Mouse (Mus musculus) kidney, embryonic 16.5 days (tissue): ENCODE measurements around the gene Mtnr1b. TPM values are rescaled to one million over a fixed set of nuclear protein-coding genes. Genes with fewer than 3 reads are reported as not detected.
"Not testable (repeated sequence)": the region's sequence is repeated elsewhere in the genome, so short reads cannot be mapped to it uniquely, and the experiment has no call there.

Experiments
- ATAC-seq: fragments of 200-750 bp; cut with Nextera tagmentation; 2 replicates; pipeline ENCODE4 v1.8.0; 2017; ENCODE audit warnings: moderate TSS enrichment; ENCODE audit not compliant: low FRiP score, low TSS enrichment
- H3K27ac ChIP-seq: fragments of 300-500 bp; sonication (generic); 2 replicates; pipeline ENCODE4 v1.5.1; 2014; ENCODE audit warnings: low read length
- H3K27me3 ChIP-seq: fragments of 300-500 bp; sonication (generic); 2 replicates; pipeline ENCODE4 v1.6.1; 2014; ENCODE audit warnings: low read length, control low read depth, mixed read lengths; ENCODE audit not compliant: insufficient read depth
- H3K36me3 ChIP-seq: fragments of 300-500 bp; sonication (generic); 2 replicates; pipeline ENCODE4 v1.6.1; 2014; ENCODE audit warnings: low read length, control low read depth, mixed read lengths; ENCODE audit not compliant: insufficient read depth
- H3K4me1 ChIP-seq: fragments of 300-500 bp; sonication (generic); 2 replicates; pipeline ENCODE4 v1.6.1; 2014; ENCODE audit warnings: low read length, control low read depth, mixed read lengths; ENCODE audit not compliant: insufficient read depth
- H3K4me2 ChIP-seq: fragments of 300-500 bp; sonication (generic); replicated peaks from 2 replicates; pipeline ENCODE4 v1.6.1; 2014; ENCODE audit warnings: low read depth, low read length
- H3K4me3 ChIP-seq: fragments of 300-500 bp; sonication (generic); 2 replicates; pipeline ENCODE4 v1.5.1; 2014; ENCODE audit warnings: mild to moderate bottlenecking, low read length
- H3K9ac ChIP-seq: fragments of 300-500 bp; sonication (generic); replicated peaks from 2 replicates; pipeline ENCODE4 v1.6.1; 2014; ENCODE audit warnings: low read length
- H3K9me3 ChIP-seq: fragments of 300-500 bp; sonication (generic); 2 replicates; pipeline ENCODE4 v1.6.1; 2016; ENCODE audit warnings: low read length, control low read depth
- WGBS: fragments of 180-500 bp; shearing (Covaris S2); extraction: QIAGEN DNeasy Blood & Tissue Kit; methylation state at CpG from one replicate; pipeline ENCODE4 v1.1.7; 2014; 5-methylcytosine and 5-hydroxymethylcytosine counted together
- polyA plus RNA-seq: library from polyadenylated mRNA; unstranded; fragments of >200 nt; fragmentation: Nextera tagmentation; extraction: Ambion mirVana; gene quantifications from 2 replicates; pipeline ENCODE4 v1.2.1, GENCODE M21; 2015

Mtnr1b gene
- polyA plus RNA-seq, 1 experiment from 2014 or later: not detected

- Histone ChIP-seq H3K36me3 (no peaks in the 10 kb centered on the region), H3K27me3 (no peaks in the 10 kb centered on the region), H3K27ac (no peak overlapping the region), H3K9me3 (no peaks in the 10 kb centered on the region; the same call in 1 of the 2 replicates), H3K4me3 (no peak overlapping the region), H3K4me1 (no peaks in the 10 kb centered on the region), H3K9ac (no peak overlapping the region), H3K4me2 (no peak overlapping the region)
- no peak for ATAC-seq
Measured at GRCm38 (mm10) chr9:15880754-15881153, 6.4 kb upstream of the Mtnr1b start.

DNA sequence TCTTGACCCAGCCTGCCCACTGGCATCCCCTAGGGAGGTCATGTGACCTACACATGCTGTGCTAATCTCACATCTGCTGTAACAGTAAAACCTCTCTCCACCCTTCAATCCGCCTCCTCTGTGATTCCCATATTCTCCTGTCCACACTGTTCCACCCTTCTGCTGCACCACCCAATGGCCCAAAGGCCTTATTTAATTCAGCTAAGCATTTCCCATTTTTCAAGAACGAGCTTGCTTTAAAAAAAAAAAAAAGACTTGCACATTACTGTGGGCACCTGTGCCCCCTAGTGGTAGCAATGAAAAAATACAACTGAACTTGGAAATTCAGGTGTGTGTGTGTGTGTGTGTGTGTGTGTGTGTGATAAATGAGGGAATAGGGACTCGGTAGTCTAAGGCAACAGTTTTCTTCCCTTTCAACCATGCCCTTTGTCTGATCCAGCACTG, 5.8 kb upstream of the Mtnr1b start:
- Histone ChIP-seq H3K27ac (no peak overlapping the region), H3K9me3 (no peaks in the 10 kb centered on the region; the same call in 1 of the 2 replicates), H3K4me2 (no peak overlapping the region), H3K4me3 (no peak overlapping the region), H3K27me3 (no peaks in the 10 kb centered on the region), H3K4me1 (no peaks in the 10 kb centered on the region), H3K36me3 (no peaks in the 10 kb centered on the region), H3K9ac (no peak overlapping the region)
- peak; percentile 71; the same call in 1 of the 2 replicates for ATAC-seq
- 26% methylated on average over 3 of the region's 3 CpGs for WGBS

DNA sequence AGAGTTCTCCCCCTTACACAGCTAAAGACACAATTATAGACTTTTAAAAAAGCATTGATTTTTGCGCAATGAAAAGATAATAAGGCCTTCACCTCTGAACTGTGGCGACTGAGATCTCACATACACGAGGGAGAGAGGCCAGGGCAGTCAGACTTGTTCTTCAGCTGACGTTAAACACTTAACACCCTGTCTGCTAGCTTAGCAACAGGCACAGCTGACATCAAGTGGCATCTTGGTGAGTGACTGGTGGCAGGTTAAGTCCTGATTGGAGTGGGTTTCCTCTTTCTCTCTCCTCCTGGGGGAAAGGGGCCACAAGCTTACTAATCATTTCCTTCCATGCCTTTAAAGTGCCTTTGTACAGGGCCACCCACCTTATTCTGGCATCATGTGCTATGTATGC, 4.3 kb downstream of the Mtnr1b start:
- H3K4me1 ChIP-seq: no peaks in the 10 kb centered on the region
- no peak overlapping the region for H3K4me3 ChIP-seq
- H3K27ac ChIP-seq: no peak overlapping the region
- H3K9me3 ChIP-seq: no peaks in the 10 kb centered on the region
- H3K4me2 ChIP-seq: no peak overlapping the region
- no peaks in the 10 kb centered on the region for H3K36me3 ChIP-seq
- ATAC-seq: no peak
- WGBS: 57% methylated on average over 4 of the region's 4 CpGs
- H3K27me3 ChIP-seq: no peaks in the 10 kb centered on the region
- no peak overlapping the region for H3K9ac ChIP-seq

GRCm38 (mm10) chr9:15869456-15869855, 4.9 kb downstream of the Mtnr1b start:
- WGBS: 71% methylated on average over 4 of the region's 4 CpGs
- H3K4me2 ChIP-seq: no peak overlapping the region
- H3K9ac ChIP-seq: no peak overlapping the region
- H3K4me3 ChIP-seq: no peak overlapping the region
- no peaks in the 10 kb centered on the region for H3K36me3 ChIP-seq
- no peaks in the 10 kb centered on the region for H3K4me1 ChIP-seq
- no peaks in the 10 kb centered on the region for H3K9me3 ChIP-seq
- ATAC-seq: no peak
- no peaks in the 10 kb centered on the region for H3K27me3 ChIP-seq
- no peak overlapping the region for H3K27ac ChIP-seq

DNA sequence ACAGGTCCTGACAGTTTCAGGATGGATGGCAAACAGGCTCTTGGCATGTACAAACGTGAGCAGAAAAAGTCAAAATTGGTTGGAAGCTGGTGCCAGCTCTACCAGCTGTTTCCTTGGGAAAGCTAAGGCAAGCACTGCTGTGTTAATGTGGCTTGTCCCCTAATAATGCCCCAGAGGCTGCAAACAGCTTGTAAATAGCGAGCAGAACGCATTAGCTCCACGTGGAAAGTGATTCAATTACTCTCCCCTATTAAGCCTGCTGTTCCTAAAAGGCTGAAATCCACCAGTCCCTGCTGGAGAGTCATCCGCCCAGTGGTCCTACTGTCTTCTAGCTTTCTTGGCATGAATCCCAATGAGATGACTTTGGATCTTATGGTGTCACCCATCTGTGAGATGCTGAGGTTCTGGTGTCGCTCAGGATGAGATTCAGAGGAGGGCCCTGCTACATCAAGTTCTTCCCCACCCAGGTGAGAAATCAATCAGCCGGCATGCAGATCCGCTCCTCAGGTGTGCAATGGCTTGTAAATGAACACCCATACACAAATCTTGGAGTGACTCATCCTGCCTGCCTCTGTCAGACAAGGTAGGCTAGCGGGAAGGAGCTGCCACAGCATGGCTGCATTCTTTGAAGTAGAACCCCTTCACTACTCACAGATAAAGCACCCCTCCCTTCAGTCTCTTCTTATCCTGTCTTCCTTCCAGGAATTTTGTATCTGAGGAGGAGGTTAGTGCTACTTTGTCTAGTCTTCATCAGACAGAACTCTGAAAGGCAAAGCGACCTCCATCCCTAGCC, 7.9 kb downstream of the Mtnr1b start:
- 61% methylated on average over 10 of the region's 10 CpGs for WGBS

GRCm38 (mm10) chr9:15861402-15861801, 13.0 kb downstream of the Mtnr1b start:
- WGBS: 75% methylated on average over 5 of the region's 5 CpGs
- Histone ChIP-seq H3K9me3 (no peaks in the 10 kb centered on the region), H3K4me2 (no peak overlapping the region), H3K27ac (no peak overlapping the region), H3K4me1 (no peaks in the 10 kb centered on the region), H3K4me3 (no peak overlapping the region), H3K9ac (no peak overlapping the region), H3K27me3 (no peaks in the 10 kb centered on the region), H3K36me3 (no peaks in the 10 kb centered on the region)
- no peak for ATAC-seq

More for the DNA sequence above, 7.9 kb downstream of the Mtnr1b start:
- Histone ChIP-seq H3K4me3 (no peak overlapping the region), H3K4me2 (no peak overlapping the region), H3K36me3 (no peaks in the 10 kb centered on the region), H3K4me1 (no peaks in the 10 kb centered on the region), H3K9me3 (no peaks in the 10 kb centered on the region), H3K27ac (no peak overlapping the region), H3K9ac (no peak overlapping the region), H3K27me3 (no peaks in the 10 kb centered on the region)
- ATAC-seq: no peak

DNA sequence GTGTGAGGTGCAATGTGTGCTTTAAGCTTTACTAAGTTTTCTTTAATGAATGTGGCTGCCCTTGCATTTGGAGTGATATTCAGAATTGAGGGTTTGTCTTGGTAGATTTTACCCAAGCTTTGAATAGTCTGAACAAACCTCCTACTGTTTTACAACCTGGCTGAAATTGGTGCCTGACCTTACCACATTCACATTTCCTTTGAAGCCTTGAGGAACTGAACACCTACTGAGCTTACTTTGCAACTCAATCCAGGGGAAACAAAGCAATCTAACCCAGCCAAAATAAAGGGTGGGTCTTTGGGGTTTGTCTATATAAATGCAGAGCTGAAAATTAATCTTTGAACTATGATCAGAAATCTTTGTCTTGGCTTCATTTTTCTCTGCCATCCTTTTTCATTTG, 23.6 kb downstream of the Mtnr1b start:
- H3K27ac ChIP-seq: no peak overlapping the region
- no peaks in the 10 kb centered on the region for H3K27me3 ChIP-seq
- no peak overlapping the region for H3K4me2 ChIP-seq
- no peaks in the 10 kb centered on the region for H3K9me3 ChIP-seq
- H3K4me3 ChIP-seq: no peak overlapping the region
- ATAC-seq: no peak
- H3K4me1 ChIP-seq: no peaks in the 10 kb centered on the region
- H3K36me3 ChIP-seq: no peaks in the 10 kb centered on the region
- no peak overlapping the region for H3K9ac ChIP-seq

GRCm38 (mm10) chr9:15845390-15845789, 29.0 kb downstream of the Mtnr1b start:
- WGBS: 70% methylated on average over 8 of the region's 8 CpGs
- no peak overlapping the region for H3K9ac ChIP-seq
- no peak for ATAC-seq
- no peak overlapping the region for H3K27ac ChIP-seq
- H3K4me3 ChIP-seq: no peak overlapping the region
- H3K27me3 ChIP-seq: no peaks in the 10 kb centered on the region
- no peaks in the 10 kb centered on the region for H3K9me3 ChIP-seq
- no peaks in the 10 kb centered on the region for H3K4me1 ChIP-seq
- H3K4me2 ChIP-seq: no peak overlapping the region
- no peaks in the 10 kb centered on the region for H3K36me3 ChIP-seq

DNA sequence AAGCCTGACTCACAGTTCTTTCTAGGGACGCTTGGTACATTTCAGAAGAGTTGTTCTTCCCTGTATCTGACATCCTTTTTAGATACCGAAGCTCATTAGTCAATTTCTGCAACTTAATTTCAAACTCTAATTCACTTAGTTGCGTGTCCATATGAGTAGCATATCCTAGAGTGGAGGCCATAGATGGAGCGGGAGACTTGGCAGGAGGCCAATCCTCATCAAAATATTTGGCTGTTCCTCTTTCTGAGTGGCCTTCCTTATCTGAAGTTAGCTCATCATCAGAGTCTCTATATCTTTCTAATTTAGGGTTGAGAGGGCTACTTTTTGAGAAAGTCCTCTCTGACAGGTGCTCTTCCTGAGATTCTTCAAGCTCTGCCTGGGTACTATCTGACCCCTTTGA, 29.4 kb downstream of the Mtnr1b start:
- 79% methylated on average over 4 of the region's 4 CpGs for WGBS
- not testable (repeated sequence) for H3K4me2 ChIP-seq, H3K9me3 ChIP-seq, H3K4me3 ChIP-seq, H3K27me3 ChIP-seq, ATAC-seq, H3K36me3 ChIP-seq, H3K4me1 ChIP-seq, H3K27ac ChIP-seq, H3K9ac ChIP-seq

- Histone ChIP-seq H3K9me3 (no peaks in the 10 kb centered on the region), H3K27me3 (no peaks in the 10 kb centered on the region), H3K4me1 (no peaks in the 10 kb centered on the region), H3K4me2 (no peak overlapping the region), H3K9ac (no peak overlapping the region), H3K36me3 (no peaks in the 10 kb centered on the region), H3K4me3 (no peak overlapping the region), H3K27ac (no peak overlapping the region)
- 69% methylated on average over 6 of the region's 6 CpGs for WGBS
- no peak for ATAC-seq
Measured at GRCm38 (mm10) chr9:15813002-15813911, 61.1 kb downstream of the Mtnr1b start.
